Mouse (Mus musculus): ENCODE results near the gene Morn1. TPM values are rescaled to one million over a fixed set of nuclear protein-coding genes. Genes with fewer than 3 reads are reported as not detected.
A peak's percentile ranks its signal among the peaks of the same experiment; 100 is the strongest.

Morn1 gene
- total and polyA plus RNA-seq, 2 experiments from 2014 or later, result 3.3 to 8.6 TPM

DNA sequence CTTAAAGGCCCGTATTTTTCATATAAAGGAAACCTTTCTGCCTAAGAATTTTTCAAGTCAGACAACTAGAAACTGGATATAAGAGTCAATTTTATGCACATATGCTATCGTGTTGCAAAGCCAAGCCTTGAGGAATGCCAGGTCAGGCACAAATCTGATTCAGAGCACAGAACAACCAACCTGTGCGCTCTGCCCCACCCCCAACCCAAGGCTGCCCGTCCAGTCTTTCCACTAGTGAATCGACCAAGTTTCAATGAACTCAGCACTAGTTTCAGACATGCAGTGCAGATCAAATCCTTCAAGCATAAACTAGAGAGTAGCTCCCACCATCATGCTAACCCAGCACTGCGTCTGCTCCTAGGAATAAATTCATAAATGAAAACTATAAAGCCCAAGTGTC is 6.7 kb upstream of the Morn1 start:
- Histone ChIP-seq H3K36me3 (ENCODE audit: insufficient read depth, low read length) (peaks cover 51% of the 10 kb centered on the region), H3K4me3 (ENCODE audit: low read depth, low read length) (no peak overlapping the region), H3K9ac (replicated peaks; ENCODE audit: low read length, poor library complexity, severe bottlenecking) (no peak overlapping the region), H3K4me1 (ENCODE audit: insufficient read depth, low read length) (no peaks in the 10 kb centered on the region), H3K27me3 (ENCODE audit: insufficient read depth, low read length) (no peaks in the 10 kb centered on the region), H3K9me3 (ENCODE audit: low read length) (no peaks in the 10 kb centered on the region), H3K27ac (ENCODE audit: low read depth, low read length) (no peak overlapping the region), H3K4me2 (ENCODE audit: low read depth, low read length, poor library complexity, severe bottlenecking) (no peak overlapping the region)
- no peak for TF ChIP-seq CTCF (IDR thresholded peaks at IDR 0.05)
- ATAC-seq (ENCODE audit: low FRiP score) (no peak), DNase-seq (ENCODE audit: low spot score) (no peak)
- 91% methylated on average over 6 of the region's 6 CpGs for WGBS

DNA sequence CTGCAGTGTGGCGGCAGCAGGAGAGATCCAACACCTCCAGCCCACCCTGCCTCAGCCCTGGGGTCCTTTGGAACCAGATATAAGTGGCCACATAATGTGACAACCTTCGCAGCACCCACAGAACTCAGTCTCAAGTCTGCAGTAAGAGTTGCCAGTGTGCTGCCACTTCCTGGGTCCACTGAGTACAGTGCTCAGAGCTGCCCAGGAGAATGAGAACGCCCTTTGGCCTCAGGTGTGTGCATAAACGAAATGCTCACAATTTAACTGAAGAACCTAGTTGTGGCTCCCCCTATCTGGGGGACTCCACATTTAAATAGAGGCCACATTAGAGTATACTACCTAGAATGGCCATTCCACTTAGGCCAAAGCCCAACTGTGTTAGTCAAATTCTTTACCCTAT is 2.8 kb upstream of the Morn1 start:
- Histone ChIP-seq H3K36me3 (ENCODE audit: insufficient read depth, low read length) (peaks cover 26% of the 10 kb centered on the region), H3K27me3 (ENCODE audit: insufficient read depth, low read length) (no peaks in the 10 kb centered on the region), H3K4me3 (ENCODE audit: low read depth, low read length) (no peak overlapping the region), H3K4me2 (ENCODE audit: low read depth, low read length, poor library complexity, severe bottlenecking) (no peak overlapping the region), H3K9me3 (ENCODE audit: low read length) (no peaks in the 10 kb centered on the region), H3K9ac (replicated peaks; ENCODE audit: low read length, poor library complexity, severe bottlenecking) (no peak overlapping the region), H3K27ac (ENCODE audit: low read depth, low read length) (no peak overlapping the region), H3K4me1 (ENCODE audit: insufficient read depth, low read length) (peaks cover 10% of the 10 kb centered on the region)
- ATAC-seq (ENCODE audit: low FRiP score), result no peak
- 0 out of 2 replicates have a peak, but pooled peaks have one; percentile 11 for TF ChIP-seq CTCF (IDR thresholded peaks at IDR 0.05)
- no peak for DNase-seq (ENCODE audit: low spot score)
- 96% methylated on average over 4 of the region's 4 CpGs for WGBS

DNA sequence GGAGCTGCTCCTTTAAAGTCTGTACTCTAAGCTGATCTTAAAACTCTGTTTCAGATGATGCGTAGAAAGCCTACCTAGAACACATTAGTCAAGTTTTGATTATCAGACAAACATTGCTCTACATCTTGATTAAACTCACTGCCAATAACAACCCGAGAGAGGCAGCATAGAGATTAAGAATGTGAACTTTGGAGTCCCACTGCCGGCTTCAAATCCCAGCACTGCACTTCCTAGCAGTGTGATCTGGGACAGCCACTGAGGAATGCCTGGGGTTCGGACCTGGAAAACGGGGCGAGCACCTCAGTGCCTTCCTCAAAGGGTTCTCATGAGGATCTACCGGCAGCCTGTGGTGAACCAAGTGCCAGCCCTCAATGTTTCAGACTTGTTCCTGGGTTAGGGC is 2.0 kb upstream of the Morn1 start:
- no peaks in the 10 kb centered on the region for H3K27me3 ChIP-seq (ENCODE audit: insufficient read depth, low read length)
- H3K9ac ChIP-seq (replicated peaks; ENCODE audit: low read length, poor library complexity, severe bottlenecking), result no peak overlapping the region
- H3K4me2 ChIP-seq (ENCODE audit: low read depth, low read length, poor library complexity, severe bottlenecking), result no peak overlapping the region; the same call in 1 of the 2 replicates
- H3K4me3 ChIP-seq (ENCODE audit: low read depth, low read length), result no peak overlapping the region
- no peak overlapping the region for H3K27ac ChIP-seq (ENCODE audit: low read depth, low read length)
- H3K9me3 ChIP-seq (ENCODE audit: low read length), result no peaks in the 10 kb centered on the region
- H3K36me3 ChIP-seq (ENCODE audit: insufficient read depth, low read length), result peaks cover 23% of the 10 kb centered on the region
- WGBS, result 94% methylated on average over 7 of the region's 7 CpGs
- peaks cover 10% of the 10 kb centered on the region for H3K4me1 ChIP-seq (ENCODE audit: insufficient read depth, low read length)
- ATAC-seq (ENCODE audit: low FRiP score) (no peak), DNase-seq (ENCODE audit: low spot score) (no peak)
- no peak for TF ChIP-seq CTCF (IDR thresholded peaks at IDR 0.05)

DNA sequence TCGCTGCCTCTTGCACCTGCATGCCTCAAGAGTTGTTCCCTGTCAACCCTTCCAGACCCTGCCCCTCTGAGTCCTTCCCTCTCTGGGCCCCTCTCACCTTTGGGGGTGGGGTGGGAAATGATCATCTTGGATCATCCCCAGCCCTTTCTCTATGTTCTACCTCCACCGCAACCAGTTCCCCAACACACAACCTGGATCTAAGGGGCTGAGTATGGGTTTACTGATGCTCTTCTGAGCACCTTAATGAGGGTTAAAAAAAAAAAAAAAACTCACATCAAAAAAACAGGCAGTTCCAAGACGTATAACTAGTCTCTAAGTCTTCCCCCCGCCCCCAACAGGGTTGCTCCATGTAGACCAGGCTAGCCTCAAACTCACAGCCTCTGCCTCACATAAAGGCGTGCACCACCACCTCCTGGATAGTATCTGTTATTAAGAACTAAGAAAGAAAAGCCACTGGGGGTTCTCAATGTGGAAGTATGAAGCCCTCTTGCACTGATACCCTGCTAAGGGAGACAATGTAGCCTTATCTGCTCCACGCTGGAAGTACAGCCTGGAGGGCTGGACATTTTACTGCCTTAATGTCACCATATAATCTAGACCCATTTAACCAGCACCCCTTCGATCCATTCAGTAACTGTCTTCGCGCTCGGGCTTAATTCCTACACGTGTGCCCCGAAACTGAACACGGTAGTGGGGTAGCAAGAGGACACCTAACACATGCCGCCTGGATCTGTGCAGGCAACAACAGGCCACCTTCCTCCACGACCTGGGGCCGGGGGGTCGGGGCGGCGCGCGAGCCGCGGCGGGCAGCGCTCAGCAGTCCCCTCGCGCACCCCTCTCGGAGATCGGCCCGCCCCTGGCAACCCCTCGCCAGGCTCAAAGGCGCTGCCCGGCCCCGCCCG is 920 bp upstream of the Morn1 start:
- TF ChIP-seq CTCF (IDR thresholded peaks at IDR 0.05), result no peak
- H3K4me1 ChIP-seq (ENCODE audit: insufficient read depth, low read length), result peaks cover 10% of the 10 kb centered on the region
- H3K9me3 ChIP-seq (ENCODE audit: low read length), result no peaks in the 10 kb centered on the region
- H3K36me3 ChIP-seq (ENCODE audit: insufficient read depth, low read length), result peaks cover 17% of the 10 kb centered on the region; the same call in 1 of the 2 replicates
- H3K4me2 ChIP-seq (ENCODE audit: low read depth, low read length, poor library complexity, severe bottlenecking), result peak overlapping the region; percentile 72
- ATAC-seq (ENCODE audit: low FRiP score) (no peak; the same call in 1 of the 2 replicates), DNase-seq (ENCODE audit: low spot score) (no peak)
- peak overlapping the region; percentile 89 for H3K4me3 ChIP-seq (ENCODE audit: low read depth, low read length)
- peak overlapping the region; percentile 86 for H3K27ac ChIP-seq (ENCODE audit: low read depth, low read length)
- WGBS, result 7% methylated on average over 30 of the region's 35 CpGs
- H3K27me3 ChIP-seq (ENCODE audit: insufficient read depth, low read length), result no peaks in the 10 kb centered on the region
- peak overlapping the region; percentile 91 for H3K9ac ChIP-seq (replicated peaks; ENCODE audit: low read length, poor library complexity, severe bottlenecking)

DNA sequence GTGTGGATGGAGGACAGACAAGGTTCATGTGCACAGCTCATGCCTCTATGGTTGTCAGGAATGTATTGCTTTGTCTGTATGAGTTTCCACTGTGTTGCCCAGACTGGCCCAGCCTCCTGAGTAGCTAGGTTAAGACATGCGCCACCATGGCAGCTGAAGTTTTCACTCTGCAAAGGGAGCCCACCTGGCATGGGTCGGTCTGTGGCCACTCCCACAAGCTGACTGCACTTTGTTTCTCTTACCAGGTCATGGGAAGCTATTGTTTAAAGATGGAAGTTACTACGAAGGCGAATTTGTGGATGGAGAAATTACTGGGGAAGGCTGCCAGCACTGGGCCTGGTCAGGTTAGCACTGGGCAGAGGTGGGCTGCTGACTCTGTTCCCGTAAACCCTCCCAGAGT is 2.9 kb downstream of the Morn1 start:
- H3K4me2 ChIP-seq (ENCODE audit: low read depth, low read length, poor library complexity, severe bottlenecking), result no peak overlapping the region
- no peak for TF ChIP-seq CTCF (IDR thresholded peaks at IDR 0.05)
- no peak overlapping the region for H3K9ac ChIP-seq (replicated peaks; ENCODE audit: low read length, poor library complexity, severe bottlenecking)
- ATAC-seq (ENCODE audit: low FRiP score) (no peak), DNase-seq (ENCODE audit: low spot score) (no peak)
- H3K27ac ChIP-seq (ENCODE audit: low read depth, low read length), result no peak overlapping the region
- H3K9me3 ChIP-seq (ENCODE audit: low read length), result no peaks in the 10 kb centered on the region
- no peaks in the 10 kb centered on the region for H3K27me3 ChIP-seq (ENCODE audit: insufficient read depth, low read length)
- H3K4me1 ChIP-seq (ENCODE audit: insufficient read depth, low read length), result peaks cover 10% of the 10 kb centered on the region
- WGBS, result 89% methylated on average over 5 of the region's 5 CpGs
- peaks cover 7% of the 10 kb centered on the region; the same call in 1 of the 2 replicates for H3K36me3 ChIP-seq (ENCODE audit: insufficient read depth, low read length)
- H3K4me3 ChIP-seq (ENCODE audit: low read depth, low read length), result no peak overlapping the region

DNA sequence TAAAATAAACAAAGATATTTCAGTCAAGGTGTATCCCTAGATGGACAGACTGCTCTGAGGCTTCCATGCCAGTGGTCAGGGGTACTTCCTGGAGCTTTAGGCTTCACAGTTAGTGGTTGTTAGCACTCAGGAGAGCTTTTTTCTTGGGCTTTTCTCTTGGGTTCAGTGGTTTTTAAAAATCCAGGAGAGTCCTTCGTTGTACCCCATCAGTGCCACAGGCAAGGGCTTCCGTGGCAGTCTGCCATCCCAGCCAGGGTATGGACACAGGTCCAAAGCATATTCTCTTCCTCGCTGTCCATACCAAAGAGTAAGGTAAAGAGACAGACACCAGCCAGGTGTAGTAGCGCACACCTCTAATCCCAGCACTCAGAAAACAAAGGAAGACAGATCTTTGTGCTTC is 3.8 kb downstream of the Morn1 start:
- Histone ChIP-seq H3K36me3 (ENCODE audit: insufficient read depth, low read length) (peaks cover 7% of the 10 kb centered on the region; the same call in 1 of the 2 replicates), H3K27me3 (ENCODE audit: insufficient read depth, low read length) (no peaks in the 10 kb centered on the region), H3K4me3 (ENCODE audit: low read depth, low read length) (no peak overlapping the region), H3K4me1 (ENCODE audit: insufficient read depth, low read length) (peaks cover 6% of the 10 kb centered on the region), H3K9me3 (ENCODE audit: low read length) (no peaks in the 10 kb centered on the region), H3K9ac (replicated peaks; ENCODE audit: low read length, poor library complexity, severe bottlenecking) (no peak overlapping the region), H3K27ac (ENCODE audit: low read depth, low read length) (no peak overlapping the region), H3K4me2 (ENCODE audit: low read depth, low read length, poor library complexity, severe bottlenecking) (no peak overlapping the region)
- DNase-seq (ENCODE audit: low spot score), result no peak
- TF ChIP-seq CTCF (IDR thresholded peaks at IDR 0.05), result no peak
- no peak for ATAC-seq (ENCODE audit: low FRiP score)
- 93% methylated on average over 4 of the region's 4 CpGs for WGBS
